Mouse (Mus musculus) heart, postnatal 0 days (tissue): ENCODE measurements around the gene Vps18.

Source experiments
- CTCF ChIP-seq: IDR thresholded peaks from 2 replicates; pipeline ENCODE4 v1.5.1; 2016; ENCODE audit warnings: antibody characterized with exemption, control low read depth, low read depth
- EP300 ChIP-seq: IDR thresholded peaks from 2 replicates; pipeline ENCODE4 v1.6.1; 2016; ENCODE audit warnings: antibody characterized with exemption, low read depth

- TF ChIP-seq CTCF (no peak), EP300 (no peak)
Measured at GRCm38 (mm10) chr2:119329123-119329817, 40.7 kb downstream of the Vps18 start.
